Mouse (Mus musculus): ENCODE results near the gene Psma7. TPM values are rescaled to one million over a fixed set of nuclear protein-coding genes. Genes with fewer than 3 reads are reported as not detected.

The Psma7 gene
- 301 and 338 TPM in 2 replicates for total RNA-seq (2017)

DNA sequence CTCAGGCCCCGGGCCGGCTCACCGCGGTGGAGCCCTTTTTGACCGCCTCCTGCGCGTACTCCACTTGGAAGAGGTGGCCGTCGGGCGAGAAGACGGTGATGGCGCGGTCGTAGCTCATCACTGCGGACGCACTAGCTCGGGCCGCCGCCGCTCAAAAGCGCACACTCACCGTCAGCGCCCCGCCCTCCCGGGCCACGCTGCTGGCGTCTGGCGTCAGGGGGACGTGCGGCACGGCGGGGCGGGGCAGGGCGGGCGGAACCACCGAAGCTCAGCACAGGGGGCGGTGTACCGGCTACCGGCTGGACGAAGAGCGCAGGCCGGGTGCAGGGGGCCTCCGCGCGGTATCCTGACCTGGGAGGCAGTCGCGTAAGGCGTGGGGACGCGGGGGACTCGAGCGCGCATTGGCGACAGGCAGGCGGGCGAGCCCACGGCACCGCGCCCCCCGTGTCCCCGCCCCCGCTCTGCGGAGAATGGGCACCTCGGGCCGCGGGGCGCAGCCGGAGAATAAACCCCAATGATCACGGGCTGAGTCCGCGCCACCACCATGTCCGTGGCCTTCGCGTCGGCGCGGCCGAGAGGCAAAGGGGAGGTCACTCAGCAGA is at the start of gene Psma7, which contains the start of gene Ss18l1:
Gene Psma7 (minus strand): TSS at position 178 of the 602 bp plus-strand sequence.
Gene Ss18l1 (plus strand): TSS at position 254 of the 602 bp plus-strand sequence.
- peak; percentile 80 to 82 for ATAC-seq (replicated peaks in 1 of 2; ENCODE audit: insufficient read depth in 1 of 2, low FRiP score in 2 of 2, low TSS enrichment in 1 of 2, low read depth in 1 of 2, poor library complexity in 2 of 2, severe bottlenecking in 2 of 2)

DNA sequence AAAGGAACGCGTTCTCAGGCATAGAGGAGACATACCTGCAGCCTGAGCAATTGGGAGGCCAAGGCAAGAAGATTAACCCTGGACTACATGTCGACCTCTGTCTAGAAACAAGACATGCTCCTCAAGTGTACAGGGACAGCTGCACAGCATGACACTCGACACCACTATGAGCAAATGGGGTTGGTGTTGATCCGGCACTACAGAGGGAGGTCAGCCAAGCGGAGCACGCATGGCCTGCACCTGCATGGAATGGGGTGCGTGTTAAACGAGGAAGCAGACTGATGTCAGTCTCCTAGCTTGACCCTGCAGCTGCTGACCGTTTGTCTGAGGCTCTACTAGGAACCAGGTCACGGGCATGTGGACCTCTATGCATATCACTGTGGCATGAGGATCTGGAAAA is 48.1 kb upstream of the Psma7 start:
- 0 out of 4 replicates have a peak, but pooled peaks of 1 of the 2 experiments have one; percentile 12 for ATAC-seq (replicated peaks in 1 of 2; ENCODE audit: insufficient read depth in 1 of 2, low FRiP score in 2 of 2, low TSS enrichment in 1 of 2, low read depth in 1 of 2, poor library complexity in 2 of 2, severe bottlenecking in 2 of 2)

DNA sequence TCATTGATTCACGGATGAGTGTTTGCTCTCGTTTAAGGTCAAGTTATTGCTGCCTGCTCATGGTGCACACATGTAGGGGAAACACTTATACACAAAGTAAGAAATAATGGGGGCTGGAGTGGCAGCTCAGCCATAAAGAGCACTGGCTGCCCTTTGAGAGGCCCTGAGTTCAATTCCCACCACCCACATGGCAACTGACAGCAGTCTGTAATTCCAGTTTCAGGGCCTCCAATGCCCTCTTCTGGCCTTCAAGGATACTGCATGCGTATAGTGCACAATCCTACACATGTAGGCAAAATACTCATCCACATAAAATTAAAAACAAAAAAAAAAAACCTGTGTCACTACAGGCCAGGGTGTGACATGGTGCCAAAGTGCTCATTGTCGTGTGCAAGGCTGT is 45.2 kb upstream of the Psma7 start:
- ATAC-seq (replicated peaks in 1 of 2; ENCODE audit: insufficient read depth in 1 of 2, low FRiP score in 2 of 2, low TSS enrichment in 1 of 2, low read depth in 1 of 2, poor library complexity in 2 of 2, severe bottlenecking in 2 of 2): no peak

DNA sequence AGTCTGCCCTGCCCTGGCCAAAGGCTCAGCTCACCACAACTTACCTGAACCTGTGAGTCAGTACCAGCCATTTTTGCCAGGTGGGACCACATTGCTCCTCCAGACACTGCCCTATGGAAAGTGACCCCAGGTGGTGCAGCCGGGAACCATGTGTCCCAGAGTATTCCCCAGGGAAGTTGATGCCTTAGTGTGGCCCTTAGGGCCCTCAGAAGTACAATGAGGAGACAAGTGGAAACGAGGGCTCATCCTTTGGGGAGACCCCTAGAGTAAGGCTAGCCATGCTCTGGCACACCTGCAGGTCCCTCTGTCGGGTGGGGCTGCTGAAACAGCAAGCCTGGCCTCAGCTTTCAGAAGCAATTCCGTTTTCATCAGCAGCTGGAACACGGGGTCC is 44.4 kb upstream of the Psma7 start:
- no peak for ATAC-seq (replicated peaks in 1 of 2; ENCODE audit: insufficient read depth in 1 of 2, low FRiP score in 2 of 2, low TSS enrichment in 1 of 2, low read depth in 1 of 2, poor library complexity in 2 of 2, severe bottlenecking in 2 of 2)

DNA sequence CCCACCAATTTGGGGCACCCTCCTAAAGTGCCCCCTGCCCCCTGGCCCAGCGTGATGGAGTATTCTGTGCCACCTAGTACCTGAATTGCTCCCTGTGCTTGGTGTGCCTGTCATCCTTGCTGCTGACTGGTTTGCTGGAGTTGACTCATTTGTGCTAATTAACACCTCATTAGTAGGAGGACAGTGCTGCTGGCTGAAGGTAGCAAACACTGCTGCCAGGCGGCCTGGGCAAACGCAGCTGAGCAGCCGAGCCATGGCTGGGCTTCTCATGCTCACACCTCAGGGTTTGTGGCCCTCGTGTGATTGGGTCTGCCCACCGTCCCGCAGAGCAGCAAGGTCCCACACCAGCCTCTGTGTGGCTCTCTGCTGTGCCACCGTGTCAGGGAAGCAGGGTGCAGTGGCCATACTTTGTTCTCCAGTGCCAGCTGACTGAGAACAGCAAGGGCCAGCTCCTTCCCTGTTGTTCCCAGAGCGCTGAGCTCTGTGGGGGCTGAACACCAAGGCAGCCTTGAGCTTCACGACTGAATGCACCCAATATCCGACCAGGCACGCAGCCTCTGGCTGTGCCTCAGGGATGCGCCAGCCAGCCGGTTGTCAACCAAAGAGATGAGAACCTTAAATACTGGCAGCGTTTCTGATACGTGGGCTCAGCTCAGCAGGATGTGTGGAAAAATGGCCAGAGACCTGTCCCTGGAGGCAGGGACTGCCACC is 43.8 kb upstream of the Psma7 start:
- ATAC-seq (replicated peaks in 1 of 2; ENCODE audit: insufficient read depth in 1 of 2, low FRiP score in 2 of 2, low TSS enrichment in 1 of 2, low read depth in 1 of 2, poor library complexity in 2 of 2, severe bottlenecking in 2 of 2): no peak

DNA sequence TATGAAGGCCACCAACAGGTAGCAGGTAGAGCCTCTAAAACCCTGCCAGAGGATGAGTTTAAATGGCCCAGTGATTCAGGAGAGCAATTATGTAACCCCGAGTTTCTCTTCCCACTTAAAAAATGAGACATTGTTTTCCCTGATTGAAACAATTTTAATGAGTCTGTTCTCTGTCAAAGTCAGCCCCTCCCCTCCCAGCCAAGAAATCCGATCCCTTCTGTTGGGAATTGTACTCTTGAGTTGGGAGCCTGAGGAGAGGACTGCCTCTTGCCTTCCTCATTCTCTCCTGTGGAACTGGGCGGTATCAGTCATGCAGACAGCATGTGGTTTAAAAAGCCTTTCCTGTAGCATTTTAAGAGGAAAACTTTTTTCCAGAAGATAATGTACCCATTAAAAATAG is 42.3 kb upstream of the Psma7 start:
- ATAC-seq (replicated peaks in 1 of 2; ENCODE audit: insufficient read depth in 1 of 2, low FRiP score in 2 of 2, low TSS enrichment in 1 of 2, low read depth in 1 of 2, poor library complexity in 2 of 2, severe bottlenecking in 2 of 2): no peak

DNA sequence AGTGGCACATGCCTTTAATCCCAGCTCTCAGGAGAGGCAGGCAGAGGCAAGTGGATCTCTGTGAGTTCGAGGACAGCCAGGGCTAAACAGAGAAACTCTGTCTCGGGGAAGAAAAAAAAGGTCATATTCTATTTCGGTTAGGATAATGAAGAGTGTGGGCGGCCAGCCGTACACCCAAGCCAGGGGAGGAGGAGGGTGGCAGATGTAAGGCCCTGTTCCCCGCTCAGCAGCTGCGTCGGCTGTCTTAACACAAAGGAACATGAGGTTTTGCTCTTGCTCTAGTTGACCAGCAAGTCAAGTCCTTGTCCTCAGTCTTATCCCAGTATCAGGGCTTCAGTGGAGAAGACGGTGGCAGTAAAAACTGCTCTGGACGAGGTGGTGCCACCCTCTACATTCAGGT is 40.8 kb upstream of the Psma7 start:
- ATAC-seq (replicated peaks in 1 of 2; ENCODE audit: insufficient read depth in 1 of 2, low FRiP score in 2 of 2, low TSS enrichment in 1 of 2, low read depth in 1 of 2, poor library complexity in 2 of 2, severe bottlenecking in 2 of 2): no peak

DNA sequence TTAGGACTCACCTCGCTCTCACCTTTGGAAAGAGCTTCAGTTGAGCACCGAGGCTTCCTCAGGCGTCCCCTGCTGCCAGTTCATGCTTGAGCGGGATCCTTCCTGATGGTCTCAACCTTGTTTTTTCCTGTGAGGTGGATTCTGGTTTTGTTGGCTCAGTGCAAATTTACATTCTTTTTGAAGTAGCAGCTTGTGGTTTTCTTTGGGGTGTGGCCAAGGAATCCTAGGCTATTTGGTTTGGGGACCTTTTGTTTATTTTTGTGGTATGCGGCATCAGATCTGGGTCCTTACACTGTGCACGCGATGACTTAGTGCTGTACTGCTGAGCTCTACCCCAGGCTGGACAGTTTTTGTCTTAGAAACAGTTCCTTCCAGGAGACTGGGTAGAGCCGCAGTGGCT is 38.4 kb upstream of the Psma7 start:
- ATAC-seq (replicated peaks in 1 of 2; ENCODE audit: insufficient read depth in 1 of 2, low FRiP score in 2 of 2, low TSS enrichment in 1 of 2, low read depth in 1 of 2, poor library complexity in 2 of 2, severe bottlenecking in 2 of 2): no peak

DNA sequence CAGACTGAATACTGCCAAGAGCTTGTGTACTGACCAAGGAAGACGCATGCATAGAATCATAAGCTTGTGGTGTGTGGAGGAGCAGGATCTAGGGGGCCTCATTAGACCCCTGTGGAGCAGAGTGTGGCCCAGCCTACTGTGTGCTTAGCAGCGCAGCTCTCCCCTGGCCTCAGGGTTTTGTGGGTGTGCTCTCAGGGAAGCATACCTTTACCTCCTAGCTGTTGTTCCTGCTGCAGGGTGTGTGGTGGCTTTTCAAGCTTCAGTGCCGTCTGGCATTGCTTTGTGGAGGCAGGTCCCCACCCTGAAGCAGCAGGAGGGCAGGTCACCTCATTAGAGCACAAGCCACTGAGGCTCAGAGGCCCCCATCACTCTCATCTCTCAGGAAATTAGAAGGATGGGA is 35.4 kb upstream of the Psma7 start:
- ATAC-seq (replicated peaks in 1 of 2; ENCODE audit: insufficient read depth in 1 of 2, low FRiP score in 2 of 2, low TSS enrichment in 1 of 2, low read depth in 1 of 2, poor library complexity in 2 of 2, severe bottlenecking in 2 of 2): no peak

DNA sequence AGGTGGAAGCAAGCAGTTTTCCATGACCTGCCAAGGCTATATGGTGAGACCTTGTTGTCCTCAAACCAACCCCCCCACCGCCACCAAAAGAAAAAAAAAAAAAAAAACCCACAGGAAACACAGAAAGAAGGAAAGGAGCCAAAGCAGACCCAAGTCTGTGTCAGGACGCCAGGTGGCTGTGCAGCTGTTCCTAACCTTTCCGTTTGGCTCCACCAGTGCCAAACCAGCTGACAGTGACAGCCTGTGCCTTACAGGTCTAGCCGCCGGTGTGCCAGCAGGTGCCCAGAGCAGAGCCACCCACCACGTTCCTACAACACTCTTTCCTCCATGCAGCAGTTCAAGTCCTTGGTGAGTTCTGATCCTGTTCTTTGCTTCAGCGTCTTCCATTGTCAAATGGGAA is 30.7 kb upstream of the Psma7 start:
- ATAC-seq (replicated peaks in 1 of 2; ENCODE audit: insufficient read depth in 1 of 2, low FRiP score in 2 of 2, low TSS enrichment in 1 of 2, low read depth in 1 of 2, poor library complexity in 2 of 2, severe bottlenecking in 2 of 2): no peak

DNA sequence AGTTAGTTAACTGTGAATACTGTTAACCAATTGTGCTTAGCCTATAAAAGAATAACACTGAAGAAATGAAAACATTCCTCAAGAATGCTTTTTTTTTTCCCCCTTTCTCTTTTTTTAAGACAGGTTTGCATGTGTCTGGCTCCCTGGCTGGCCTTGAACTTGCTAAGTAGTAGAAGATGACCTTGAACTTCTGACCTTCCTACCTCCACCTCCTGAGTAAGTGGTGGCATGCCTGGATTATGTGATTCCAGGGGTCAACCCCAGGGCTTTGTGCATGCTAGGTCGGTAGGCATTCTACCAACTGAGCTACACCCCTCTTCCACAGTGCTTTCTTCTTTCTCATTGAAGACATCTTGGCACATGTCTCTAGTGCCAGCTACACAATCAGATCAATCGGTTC is 29.4 kb upstream of the Psma7 start:
- ATAC-seq (replicated peaks in 1 of 2; ENCODE audit: insufficient read depth in 1 of 2, low FRiP score in 2 of 2, low TSS enrichment in 1 of 2, low read depth in 1 of 2, poor library complexity in 2 of 2, severe bottlenecking in 2 of 2): no peak

DNA sequence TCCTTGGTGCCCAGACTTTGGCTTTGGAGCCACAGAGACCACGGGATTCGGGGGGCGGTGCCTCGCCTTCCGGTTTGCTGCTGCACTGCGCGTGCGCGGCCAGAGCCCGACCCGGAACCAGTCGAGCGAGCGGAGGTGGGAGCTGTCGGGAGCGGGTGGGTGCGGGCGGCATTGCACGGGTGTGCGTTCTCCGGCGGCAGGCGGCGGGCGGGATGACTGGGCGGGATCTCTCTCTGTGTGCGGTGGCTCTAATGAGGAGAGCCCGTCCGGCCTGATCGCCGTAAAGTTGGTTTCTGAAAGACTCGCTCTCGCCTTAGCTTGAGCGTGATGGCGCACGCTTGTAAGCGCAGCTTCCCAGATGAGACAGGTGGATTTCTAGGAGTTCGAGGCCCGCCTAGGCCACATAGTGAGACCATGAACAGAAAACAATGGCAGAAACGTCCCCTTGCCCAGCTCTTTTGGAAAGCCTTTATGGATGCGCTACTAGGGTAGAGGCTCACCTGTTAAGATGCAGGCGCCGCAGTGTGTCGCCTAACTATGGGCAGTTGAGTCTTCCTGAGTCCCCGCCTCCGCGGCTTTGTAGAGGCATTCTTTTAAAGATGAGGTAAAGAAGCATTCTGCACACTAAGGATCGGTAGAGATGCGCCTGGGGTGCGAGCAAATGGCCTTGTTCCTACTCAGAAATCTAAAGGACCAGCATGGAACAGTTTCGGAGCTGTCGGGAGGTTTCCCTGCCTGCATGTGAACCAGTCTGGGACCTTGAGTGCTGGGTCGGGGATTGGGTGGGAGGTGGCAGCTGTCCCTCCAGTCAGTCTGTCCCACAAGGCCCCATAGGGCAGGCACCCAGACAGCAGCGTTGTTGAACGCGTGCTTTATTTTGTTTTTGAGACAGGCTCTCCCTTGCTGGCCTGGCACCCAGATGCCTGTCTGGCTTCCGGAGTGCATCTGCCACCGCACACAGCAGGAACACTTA is 28.5 kb upstream of the Psma7 start, which contains the start of gene Mtg2:
Gene Mtg2 (plus strand): TSS at position 108 of the 973 bp plus-strand sequence.
- peak; percentile 94 to 96 for ATAC-seq (replicated peaks in 1 of 2; ENCODE audit: insufficient read depth in 1 of 2, low FRiP score in 2 of 2, low TSS enrichment in 1 of 2, low read depth in 1 of 2, poor library complexity in 2 of 2, severe bottlenecking in 2 of 2)

DNA sequence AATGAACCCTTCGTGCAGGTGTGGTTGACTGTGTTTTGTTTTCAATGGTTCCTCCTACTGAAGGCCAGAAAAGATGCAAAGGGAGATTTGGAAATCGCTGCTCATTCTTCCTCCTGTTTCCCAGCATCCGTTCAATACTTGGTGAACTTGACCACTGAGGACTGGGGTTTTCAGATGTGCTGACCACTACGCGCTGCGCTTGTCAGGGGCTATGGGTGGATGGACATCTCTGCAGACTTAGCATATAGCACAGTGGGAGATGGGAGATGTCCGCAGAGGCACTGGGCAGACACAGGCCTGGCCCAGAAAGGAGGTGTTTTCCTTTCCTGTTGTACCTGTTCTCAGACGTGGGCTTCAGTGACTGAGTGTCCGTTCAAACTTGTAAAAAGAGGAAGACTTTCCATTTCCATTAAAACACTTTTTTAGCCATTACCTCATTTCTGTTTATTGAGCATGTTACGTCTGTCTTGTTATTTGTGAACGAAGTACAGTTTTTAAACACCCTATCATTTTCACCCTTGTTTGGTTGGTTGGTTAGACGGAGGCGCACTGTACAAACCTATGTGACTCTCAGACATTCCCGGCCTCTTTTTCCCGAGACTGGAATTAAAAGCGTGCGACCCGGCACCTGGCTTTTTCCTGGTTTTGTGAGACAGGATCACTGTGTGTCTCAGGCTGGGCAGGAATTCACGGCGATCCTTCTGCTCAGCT is 27.7 kb upstream of the Psma7 start:
- peak; percentile 9 to 57; a peak in 3 of 4 replicates for ATAC-seq (replicated peaks in 1 of 2; ENCODE audit: insufficient read depth in 1 of 2, low FRiP score in 2 of 2, low TSS enrichment in 1 of 2, low read depth in 1 of 2, poor library complexity in 2 of 2, severe bottlenecking in 2 of 2)

DNA sequence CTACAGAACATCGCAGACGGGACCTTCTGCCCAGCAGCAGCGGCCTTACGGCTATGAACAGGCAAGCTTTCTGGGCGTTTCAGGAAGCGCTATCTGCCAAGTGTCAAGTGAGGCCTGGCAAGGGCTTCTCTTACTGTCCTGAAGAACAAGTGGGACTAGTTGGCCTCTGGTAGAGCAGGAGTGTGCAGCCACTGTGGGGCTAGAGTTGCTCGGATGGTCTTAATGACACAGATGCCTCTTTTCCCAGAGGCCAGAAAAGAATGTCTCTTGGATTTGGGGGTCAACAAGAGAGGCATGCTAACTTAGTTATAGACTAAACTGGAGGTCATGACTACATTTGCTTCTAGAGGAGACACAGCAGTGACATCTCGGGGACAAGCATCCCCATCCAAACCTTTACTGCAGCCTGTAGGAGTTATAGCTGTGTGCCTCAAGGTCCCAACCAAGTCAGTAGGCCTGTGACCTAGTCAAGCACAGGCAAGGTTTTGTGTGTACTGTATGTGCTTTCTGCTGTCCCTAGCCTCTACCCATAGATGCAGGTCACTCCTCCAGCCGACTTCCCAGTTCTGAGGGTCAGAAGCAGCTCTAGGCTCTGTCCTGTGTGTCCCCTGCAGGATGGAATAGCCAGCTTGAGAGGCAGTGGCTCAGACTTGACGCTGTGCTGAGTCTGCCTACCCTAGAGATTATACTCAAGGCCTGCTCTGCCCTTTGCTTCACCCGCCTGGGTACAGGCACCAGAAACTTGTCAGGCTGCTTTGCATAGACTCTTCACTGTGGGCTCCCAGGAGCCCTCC is 21.3 kb upstream of the Psma7 start:
- ATAC-seq (replicated peaks in 1 of 2; ENCODE audit: insufficient read depth in 1 of 2, low FRiP score in 2 of 2, low TSS enrichment in 1 of 2, low read depth in 1 of 2, poor library complexity in 2 of 2, severe bottlenecking in 2 of 2): no peak

DNA sequence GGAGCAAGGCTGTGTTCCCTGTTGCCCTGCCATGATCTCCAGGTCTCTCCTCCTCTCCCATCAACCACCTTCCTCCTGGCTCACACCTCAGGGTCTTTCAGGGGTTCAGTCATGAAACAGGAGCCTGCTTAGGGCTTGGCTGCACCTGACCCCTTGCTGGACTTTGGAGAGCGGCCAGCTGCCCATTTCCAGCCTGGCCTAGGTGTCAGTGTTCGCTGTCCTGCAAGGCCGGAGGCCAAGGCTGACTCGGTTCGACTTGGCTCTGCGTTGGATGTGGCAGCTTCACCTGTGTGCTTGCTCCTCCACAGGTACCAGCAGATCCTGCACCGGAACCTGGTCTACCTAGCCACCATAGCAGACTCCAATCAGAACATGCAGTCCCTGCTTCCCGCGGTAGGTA is 10.8 kb upstream of the Psma7 start:
- ATAC-seq (replicated peaks in 1 of 2; ENCODE audit: insufficient read depth in 1 of 2, low FRiP score in 2 of 2, low TSS enrichment in 1 of 2, low read depth in 1 of 2, poor library complexity in 2 of 2, severe bottlenecking in 2 of 2): no peak

DNA sequence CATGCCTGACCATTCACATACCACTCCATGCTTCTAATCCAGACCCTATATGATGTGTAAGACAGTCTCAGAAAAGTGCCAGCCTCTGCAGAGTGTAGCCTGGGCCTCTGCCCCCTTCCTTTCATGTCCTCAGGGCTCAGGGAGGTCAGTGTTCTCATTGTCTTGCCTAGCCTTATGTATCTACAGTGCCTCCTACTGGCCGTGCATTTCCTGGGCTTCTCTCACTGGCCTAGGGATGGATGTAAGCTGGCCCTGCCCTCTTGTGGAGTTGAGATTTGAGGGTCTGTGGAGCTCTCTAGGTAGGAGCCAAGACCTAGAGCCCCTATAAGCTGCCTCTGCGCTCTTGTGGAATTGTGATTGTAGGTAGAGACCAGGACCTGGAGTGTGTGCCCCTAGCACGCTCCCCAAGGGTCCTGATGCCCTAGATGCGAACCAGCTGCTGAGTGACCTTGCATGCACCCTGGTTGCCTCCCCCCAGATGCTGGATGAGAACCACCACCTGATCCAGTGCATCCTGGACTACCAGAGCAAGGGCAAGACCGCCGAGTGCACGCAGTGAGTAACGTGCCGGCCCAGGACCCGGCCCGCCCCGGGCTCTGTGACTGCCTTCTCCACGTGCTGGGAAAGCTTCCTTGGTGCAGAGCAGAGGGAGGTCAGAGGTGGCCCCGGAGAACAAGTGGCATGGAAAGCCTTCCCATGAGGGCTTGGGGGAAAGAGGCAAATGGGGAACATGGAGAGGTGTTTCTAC is 9.9 kb upstream of the Psma7 start:
- ATAC-seq (replicated peaks in 1 of 2; ENCODE audit: insufficient read depth in 1 of 2, low FRiP score in 2 of 2, low TSS enrichment in 1 of 2, low read depth in 1 of 2, poor library complexity in 2 of 2, severe bottlenecking in 2 of 2): no peak
